Mouse (Mus musculus) fat pad, adult 2 months (tissue): ENCODE data around the gene Galnt6.

Source experiments
- DNase-seq: peaks from one replicate; pipeline ENCODE4 v3.0.0-alpha.2; 2011; ENCODE audit warnings: low read depth, low spot score; ENCODE audit errors: extremely low read depth

Galnt6 gene

DNA sequence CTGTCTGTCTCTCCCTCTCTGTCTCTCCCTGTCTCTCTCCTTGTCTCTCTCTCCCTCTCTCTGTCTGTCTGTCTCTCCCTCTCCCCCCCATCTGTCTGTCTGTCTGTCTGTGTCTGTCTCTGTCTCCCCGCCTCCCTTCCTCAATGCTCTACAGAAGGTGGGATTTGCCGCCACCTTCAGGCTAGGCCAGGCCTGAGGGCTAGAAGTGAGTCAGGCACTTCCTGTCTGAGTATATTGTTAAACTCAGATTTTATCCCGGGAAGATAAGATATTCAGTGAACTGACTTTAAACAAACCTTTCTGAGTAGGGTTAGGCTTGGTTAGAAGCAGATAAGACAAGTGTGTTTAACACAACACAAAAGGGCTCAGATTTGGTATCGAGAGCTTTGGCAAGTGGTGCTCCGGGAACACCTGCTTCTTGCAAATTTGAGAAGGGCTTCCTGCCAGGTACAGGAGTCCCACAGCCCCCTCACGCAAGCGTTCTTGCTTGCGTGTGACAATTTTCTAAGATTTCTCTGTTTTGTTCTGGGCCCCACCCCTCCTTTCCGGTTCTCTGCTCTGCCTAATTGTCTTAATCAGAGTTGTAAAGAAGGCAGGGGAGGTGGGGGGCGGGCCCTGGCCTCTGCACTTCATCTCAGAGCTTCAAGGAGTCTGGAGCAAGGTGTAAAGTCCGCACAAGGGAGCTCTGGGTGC lies 25.8 kb upstream of the Galnt6 start:
- DNase-seq = no peak

GRCm38 (mm10) chr15:100754041-100754440 lies 24.9 kb upstream of the Galnt6 start:
- DNase-seq = no peak

- DNase-seq = no peak
Observed at GRCm38 (mm10) chr15:100753045-100753444, 23.9 kb upstream of the Galnt6 start.

DNA sequence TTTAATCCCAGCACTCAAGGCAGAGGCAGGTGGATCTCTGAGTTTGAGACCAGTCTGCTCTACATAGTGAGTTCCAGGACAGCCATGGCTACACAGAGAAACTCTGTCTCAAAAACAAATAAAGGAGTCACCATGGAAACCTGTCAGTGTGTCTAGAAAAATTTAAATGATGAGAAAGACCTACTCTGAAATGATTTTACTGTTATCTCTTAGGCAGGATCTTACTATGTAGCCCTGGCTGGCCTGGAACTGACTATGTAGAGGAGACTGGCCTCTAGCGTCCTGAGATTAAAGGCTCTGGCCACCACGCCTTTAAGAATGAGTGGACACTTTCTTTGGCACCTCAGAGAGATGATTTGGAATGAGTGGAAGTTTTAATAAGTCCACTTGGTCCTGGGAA lies 23.3 kb upstream of the Galnt6 start:
- no peak for DNase-seq

DNA sequence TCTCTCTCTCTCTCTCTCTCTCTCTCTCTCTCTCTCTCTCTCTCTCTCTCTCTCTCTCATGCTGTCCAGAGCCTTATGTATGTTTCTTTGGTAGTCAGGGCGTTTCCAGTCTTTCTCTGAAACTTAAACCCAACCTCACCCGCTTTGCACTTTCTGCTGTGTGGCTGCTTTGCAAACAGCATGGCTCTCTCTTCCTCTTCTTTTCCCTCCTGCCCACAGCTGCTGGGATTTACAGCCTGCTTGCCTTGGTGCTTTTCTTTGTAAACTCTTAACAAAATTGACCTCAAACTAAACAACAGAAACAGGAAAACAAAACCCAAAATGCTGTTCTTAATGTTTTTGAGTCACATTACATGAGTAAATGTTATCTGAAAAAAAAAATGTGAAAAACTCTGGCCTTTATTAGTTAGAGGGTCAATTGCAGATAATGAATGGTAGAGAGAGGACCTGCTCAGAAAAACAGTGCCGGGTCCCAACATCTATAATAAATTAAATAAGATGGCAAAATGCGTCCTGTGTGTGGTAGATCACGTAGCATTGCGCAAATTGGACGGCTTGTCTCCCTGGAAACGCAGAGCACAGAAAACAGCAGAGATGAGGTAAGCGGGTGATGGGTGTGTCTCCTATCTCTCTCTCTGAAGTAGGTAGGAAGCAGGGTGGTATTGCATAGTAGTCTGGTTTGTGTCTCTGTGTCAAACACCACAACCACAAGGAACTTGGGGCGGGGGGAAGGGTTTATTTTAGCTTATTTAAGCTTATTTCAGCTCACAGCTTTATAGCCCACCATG lies 20.8 kb upstream of the Galnt6 start:
- DNase-seq = no peak

DNA sequence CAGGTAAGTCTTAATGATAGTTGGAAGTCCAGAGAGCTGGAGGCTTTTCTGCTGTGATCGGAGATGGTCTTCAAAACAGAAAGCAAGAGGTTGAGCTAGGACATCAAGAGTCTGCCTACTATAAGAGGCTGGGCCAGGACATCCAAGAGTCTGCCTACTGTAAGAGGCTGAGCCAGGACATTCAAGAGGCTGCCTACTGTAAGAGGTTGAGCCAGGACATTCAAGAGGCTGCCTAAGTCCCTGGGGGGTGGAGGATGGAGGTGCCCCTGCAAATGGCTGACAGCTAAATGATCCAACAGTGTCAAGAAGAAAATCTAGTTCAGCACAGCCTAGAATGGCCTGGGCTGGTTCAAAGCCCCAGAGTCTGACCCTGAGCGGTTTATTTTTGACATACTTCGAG lies 19.4 kb upstream of the Galnt6 start:
- no peak for DNase-seq

DNA sequence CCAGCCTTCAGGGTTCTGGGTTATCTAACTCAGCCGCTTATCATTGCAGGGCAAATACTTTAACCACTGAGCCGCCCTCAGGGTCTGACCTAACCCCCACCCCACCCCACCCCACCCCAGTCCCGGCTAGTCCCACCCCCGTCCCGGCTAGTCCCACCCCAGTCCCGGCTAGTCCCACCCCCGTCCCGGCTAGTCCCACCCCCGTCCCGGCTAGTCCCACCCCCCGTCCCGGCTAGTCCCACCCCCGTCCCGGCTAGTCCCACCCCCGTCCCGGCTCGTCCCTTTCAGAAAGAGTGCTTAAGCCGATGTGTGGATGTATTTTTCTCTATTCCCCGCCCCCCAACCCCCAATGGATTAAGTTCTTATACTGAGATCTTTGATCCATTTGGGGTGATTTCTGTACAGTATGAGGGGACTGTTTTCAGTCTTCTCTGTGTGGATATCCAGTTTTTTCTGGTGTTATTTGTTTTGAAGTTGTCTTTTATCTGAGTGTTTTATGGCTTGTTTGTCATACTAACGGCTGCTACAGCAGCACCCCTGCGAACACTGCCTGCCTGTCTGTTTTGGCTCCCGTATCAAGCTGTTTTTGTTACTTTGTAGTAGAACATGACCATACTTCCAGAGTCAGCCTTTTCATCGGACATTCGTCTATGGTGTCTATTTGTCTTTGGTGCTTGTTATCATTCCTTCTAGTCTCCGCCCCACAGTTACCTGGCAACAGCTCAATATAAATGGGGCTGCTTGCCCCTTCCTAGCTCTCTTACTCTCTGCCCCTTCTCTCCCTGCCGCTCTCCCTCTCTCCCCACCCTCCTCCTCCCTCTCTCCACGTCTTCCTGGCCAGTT lies 18.2 kb upstream of the Galnt6 start:
- no peak for DNase-seq

DNA sequence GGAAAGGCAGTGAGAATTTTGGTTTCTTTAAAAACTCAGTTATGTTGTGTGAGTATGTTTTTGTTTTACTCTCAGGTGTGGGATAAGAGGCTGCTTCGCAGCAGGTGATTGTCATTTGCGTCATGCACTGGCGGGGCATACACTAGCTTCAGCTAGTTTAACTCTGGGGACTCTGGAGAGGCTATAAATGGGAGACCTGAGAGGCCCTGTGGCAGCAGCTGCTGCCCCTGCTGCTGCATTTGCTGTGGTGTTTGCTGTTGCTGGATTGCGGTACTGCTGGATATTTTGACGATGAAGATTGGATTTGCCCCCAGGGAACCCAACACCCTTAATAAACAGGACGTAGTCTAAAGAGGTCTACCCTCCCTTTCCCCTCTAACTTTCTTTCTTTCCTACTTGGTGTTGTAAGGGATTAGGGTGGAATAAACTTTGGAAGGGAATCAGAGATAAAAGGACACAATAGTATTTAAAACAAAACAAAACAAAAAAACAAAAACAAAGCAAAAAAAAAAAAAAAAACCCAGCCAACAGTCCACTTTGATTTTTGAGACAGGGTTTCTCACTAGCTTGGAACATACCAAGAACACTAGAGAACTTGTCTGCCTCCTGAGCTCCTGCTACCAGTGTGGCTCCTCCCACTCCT lies 17.4 kb upstream of the Galnt6 start:
- no peak for DNase-seq

- DNase-seq = no peak
Observed at GRCm38 (mm10) chr15:100743238-100743637, 14.1 kb upstream of the Galnt6 start.

GRCm38 (mm10) chr15:100739442-100739841 lies 10.3 kb upstream of the Galnt6 start:
- DNase-seq = no peak

DNA sequence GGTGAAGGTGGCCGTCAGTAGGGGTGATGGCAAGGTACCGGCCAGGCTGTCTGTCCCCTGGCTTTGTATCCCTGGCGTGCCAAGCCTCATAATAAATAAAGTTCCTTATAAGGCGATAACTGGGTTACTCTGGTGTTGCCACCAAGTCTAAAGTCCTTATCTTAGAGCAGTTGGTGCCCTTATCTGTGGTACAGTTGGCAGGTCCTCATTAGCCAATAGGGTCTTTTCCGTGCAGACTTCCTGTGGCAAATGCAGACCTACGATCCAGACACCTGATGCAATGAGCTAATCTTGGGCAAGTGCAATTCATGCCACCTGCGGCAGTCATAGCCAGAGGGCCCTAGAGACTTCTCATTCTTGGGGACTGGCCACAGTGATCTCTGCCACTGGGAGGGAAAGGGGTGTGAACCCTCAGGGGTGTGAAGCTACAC lies 9.2 kb upstream of the Galnt6 start:
- DNase-seq = no peak

- no peak for DNase-seq
Observed at GRCm38 (mm10) chr15:100737667-100738066, 8.5 kb upstream of the Galnt6 start.

GRCm38 (mm10) chr15:100735953-100736300 lies 6.8 kb upstream of the Galnt6 start:
- DNase-seq = no peak

DNA sequence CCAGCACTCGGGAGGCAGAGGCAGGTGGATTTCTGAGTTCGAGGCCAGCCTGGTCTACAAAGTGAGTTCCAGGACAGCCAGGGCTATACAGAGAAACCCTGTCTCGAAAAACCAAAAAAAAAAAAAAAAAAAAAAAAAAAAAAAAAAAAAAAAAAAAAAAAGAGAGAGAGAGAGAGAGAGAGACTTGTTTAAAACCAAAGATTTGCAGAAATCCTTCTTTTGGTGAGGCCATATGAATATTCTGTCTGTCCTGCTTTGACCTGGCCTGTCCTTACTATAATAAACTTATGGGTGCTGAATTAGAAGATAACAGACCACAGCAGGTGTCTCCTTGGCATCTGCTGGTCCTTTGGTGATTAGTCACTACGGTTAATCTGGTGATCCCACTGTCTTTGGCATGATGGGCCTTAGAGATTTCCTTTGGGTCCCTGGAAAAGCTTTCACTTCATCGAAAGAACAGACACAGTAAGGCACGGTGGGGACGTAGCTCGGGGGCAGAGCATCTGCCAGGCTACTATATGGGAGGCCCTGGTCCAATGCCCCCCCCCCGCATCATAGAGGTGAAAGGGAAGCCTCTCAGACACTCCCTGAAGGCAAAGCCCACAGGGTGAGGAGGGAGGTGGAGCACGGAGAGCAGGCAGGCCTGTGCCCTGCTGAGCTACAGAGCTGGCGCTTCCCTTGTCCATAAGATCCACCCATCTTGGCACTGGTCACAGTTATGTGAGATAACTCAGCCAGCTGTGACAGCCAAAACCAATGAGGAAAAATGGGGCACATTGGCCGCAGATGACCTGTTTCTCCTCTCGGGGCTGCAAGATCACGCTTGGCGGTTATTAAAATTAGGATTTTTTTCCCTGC lies 6.1 kb upstream of the Galnt6 start:
- DNase-seq = no peak

DNA sequence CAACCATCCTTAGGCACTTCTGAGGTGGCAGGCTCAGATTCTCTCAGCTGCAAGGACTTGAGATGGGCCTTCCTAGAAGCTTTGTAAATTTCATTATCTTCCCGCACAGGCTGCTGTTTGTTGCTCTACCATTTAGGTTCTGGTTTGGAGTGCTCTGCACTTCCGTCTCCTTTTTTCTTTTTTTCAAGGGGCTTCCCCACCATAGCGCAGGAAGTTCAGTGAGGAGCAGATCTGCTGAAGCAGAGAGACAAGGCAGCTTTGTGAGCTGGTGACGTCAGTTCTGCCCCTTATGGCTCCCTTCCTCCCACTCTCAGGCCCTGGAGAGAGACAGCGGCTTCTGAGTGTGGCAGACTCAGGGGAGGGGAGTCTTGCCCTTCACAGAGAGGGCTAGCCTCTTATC lies 3.4 kb upstream of the Galnt6 start:
- DNase-seq = no peak

DNA sequence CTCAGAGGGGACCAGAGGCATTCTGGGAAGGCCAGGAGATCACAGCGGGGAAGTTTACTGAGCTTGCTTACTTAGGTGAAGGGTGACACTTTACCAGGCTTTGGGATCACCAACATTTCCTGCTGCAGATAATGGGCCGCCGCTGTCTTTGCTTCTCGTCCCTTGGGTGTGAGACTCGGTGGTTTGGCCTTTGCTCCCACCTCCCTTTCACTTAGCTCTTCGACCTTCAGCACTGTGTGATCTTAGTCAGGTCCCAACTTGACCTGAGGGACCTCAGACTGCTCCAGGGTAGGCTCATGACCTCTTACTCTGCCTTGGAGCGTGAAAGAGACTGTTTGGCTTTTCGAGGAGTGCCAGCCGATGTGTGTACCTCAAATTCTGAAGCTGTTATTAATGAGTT lies 1.9 kb upstream of the Galnt6 start:
- no peak for DNase-seq

GRCm38 (mm10) chr15:100728586-100728985 lies 590 bp downstream of the Galnt6 start:
- no peak for DNase-seq

DNA sequence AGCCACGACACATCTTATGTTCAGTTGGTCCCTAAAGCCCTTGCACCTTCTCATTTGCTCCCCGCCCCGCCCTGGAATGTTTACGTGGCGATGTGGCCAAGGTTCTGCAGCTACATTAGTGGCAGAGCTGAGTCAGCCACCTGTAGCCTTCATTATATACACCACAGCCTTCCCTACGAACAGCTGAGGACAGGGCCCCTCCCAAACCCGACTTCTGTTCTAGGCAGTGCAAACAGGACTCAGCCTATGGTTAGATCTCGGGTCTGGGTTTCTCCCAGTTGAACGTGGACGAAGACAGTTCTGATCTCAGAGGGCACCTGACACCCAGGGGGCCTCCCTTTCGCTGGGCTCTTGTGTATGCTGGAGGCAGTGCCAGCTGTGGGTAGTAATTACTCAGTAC lies 1.3 kb downstream of the Galnt6 start:
- DNase-seq = no peak

- no peak for DNase-seq
Observed at GRCm38 (mm10) chr15:100726721-100727120, 2.5 kb downstream of the Galnt6 start.

- no peak for DNase-seq
Observed at GRCm38 (mm10) chr15:100723505-100723904, 5.7 kb downstream of the Galnt6 start.
